Mouse (Mus musculus): ENCODE results near the gene Cfap54.

The Cfap54 gene

GRCm38 (mm10) chr10:92937091-92937490, 144.3 kb downstream of the Cfap54 start:
- no peak for DNase-seq (ENCODE audit: low spot score)

- no peak for DNase-seq (ENCODE audit: low spot score)
Observed at GRCm38 (mm10) chr10:92934506-92934905, 146.9 kb downstream of the Cfap54 start.

GRCm38 (mm10) chr10:92933616-92934015, 147.8 kb downstream of the Cfap54 start:
- no peak for DNase-seq (ENCODE audit: low spot score)

GRCm38 (mm10) chr10:92932464-92932863, 149.0 kb downstream of the Cfap54 start:
- DNase-seq (ENCODE audit: low spot score) = no peak

GRCm38 (mm10) chr10:92930036-92930435, 151.4 kb downstream of the Cfap54 start:
- DNase-seq (ENCODE audit: low spot score) = no peak

GRCm38 (mm10) chr10:92928256-92928655, 153.2 kb downstream of the Cfap54 start:
- no peak for DNase-seq (ENCODE audit: low spot score)

GRCm38 (mm10) chr10:92918551-92918950, 162.9 kb downstream of the Cfap54 start:
- no peak for DNase-seq (ENCODE audit: low spot score)

GRCm38 (mm10) chr10:92907246-92907645, 174.2 kb downstream of the Cfap54 start:
- no peak for DNase-seq (ENCODE audit: low spot score)

- no peak for DNase-seq (ENCODE audit: low spot score)
Observed at GRCm38 (mm10) chr10:92888466-92888865, 193.0 kb downstream of the Cfap54 start.

GRCm38 (mm10) chr10:92878000-92878399, 203.4 kb downstream of the Cfap54 start:
- DNase-seq (ENCODE audit: low spot score) = no peak

- DNase-seq (ENCODE audit: low spot score) = no peak
Observed at GRCm38 (mm10) chr10:92840980-92841379, 240.4 kb downstream of the Cfap54 start.

- DNase-seq (ENCODE audit: low spot score) = no peak
Observed at GRCm38 (mm10) chr10:92837572-92837971, 243.8 kb downstream of the Cfap54 start.

- no peak for DNase-seq (ENCODE audit: low spot score)
Observed at GRCm38 (mm10) chr10:92837045-92837444, 244.4 kb downstream of the Cfap54 start.

- no peak for DNase-seq (ENCODE audit: low spot score)
Observed at GRCm38 (mm10) chr10:92821499-92821898, 259.9 kb downstream of the Cfap54 start.

GRCm38 (mm10) chr10:92818190-92818589, 263.2 kb downstream of the Cfap54 start:
- DNase-seq (ENCODE audit: low spot score) = no peak

GRCm38 (mm10) chr10:92816903-92817302, 264.5 kb downstream of the Cfap54 start:
- no peak for DNase-seq (ENCODE audit: low spot score)

GRCm38 (mm10) chr10:92810894-92811293, 270.5 kb downstream of the Cfap54 start:
- DNase-seq (ENCODE audit: low spot score) = no peak

- no peak for DNase-seq (ENCODE audit: low spot score)
Observed at GRCm38 (mm10) chr10:92791908-92792307, 289.5 kb downstream of the Cfap54 start.

GRCm38 (mm10) chr10:92791531-92791900, 289.9 kb downstream of the Cfap54 start:
- no peak for DNase-seq (ENCODE audit: low spot score)

GRCm38 (mm10) chr10:92790893-92791530, 290.4 kb downstream of the Cfap54 start:
- no peak for DNase-seq (ENCODE audit: low spot score)

GRCm38 (mm10) chr10:92790247-92790646, 291.2 kb downstream of the Cfap54 start:
- DNase-seq (ENCODE audit: low spot score) = no peak

GRCm38 (mm10) chr10:92788410-92789096, 292.9 kb downstream of the Cfap54 start:
- no peak for DNase-seq (ENCODE audit: low spot score)

GRCm38 (mm10) chr10:92782691-92783090, 298.7 kb downstream of the Cfap54 start:
- DNase-seq (ENCODE audit: low spot score) = no peak

GRCm38 (mm10) chr10:92754359-92754758, 327.1 kb downstream of the Cfap54 start:
- no peak for DNase-seq (ENCODE audit: low spot score)
